Mouse (Mus musculus): Measurements from ENCODE around the gene Hipk2.

- no peak for TF ChIP-seq POLR2AphosphoS2 (IDR thresholded peaks at IDR 0.05; ENCODE audit: low read length)
- TF ChIP-seq USF2 (IDR thresholded peaks at IDR 0.05; ENCODE audit: borderline replicate concordance in 1 of 2, insufficient read depth in 1 of 2, low read depth in 1 of 2, low read length in 2 of 2): no peak
- TF ChIP-seq CTCF (IDR thresholded peaks at IDR 0.05 in 2 of 3, conservative IDR thresholded peaks at IDR 0.05 in 1 of 3; ENCODE audit: control insufficient read depth in 1 of 3, insufficient read depth in 1 of 3, low read depth in 2 of 3, low read length in 3 of 3, poor library complexity in 1 of 3, severe bottlenecking in 1 of 3): no peak
- TF ChIP-seq SIN3A (IDR thresholded peaks at IDR 0.05; ENCODE audit: low read length): no peak
- TF ChIP-seq GATA1 (IDR thresholded peaks at IDR 0.05; ENCODE audit: low read depth, low read length): no peak
- no peak for TF ChIP-seq EP300 (IDR thresholded peaks at IDR 0.05; ENCODE audit: low read depth in 1 of 2, low read length in 2 of 2)
- TF ChIP-seq JUND (IDR thresholded peaks at IDR 0.05; ENCODE audit: low read depth, low read length): no peak
- no peak for TF ChIP-seq POLR2A (IDR thresholded peaks at IDR 0.05; ENCODE audit: control insufficient read depth in 1 of 2, insufficient read depth in 1 of 2, low read depth in 1 of 2, low read length in 2 of 2, poor library complexity in 1 of 2)
- no peak for TF ChIP-seq ZNF384 (IDR thresholded peaks at IDR 0.05; ENCODE audit: low read depth, low read length)
- no peak for TF ChIP-seq E2F4 (IDR thresholded peaks at IDR 0.05; ENCODE audit: borderline replicate concordance, low read depth, low read length)
- TF ChIP-seq SMC3 (IDR thresholded peaks at IDR 0.05; ENCODE audit: low read depth, low read length): no peak
Measured at GRCm38 (mm10) chr6:38917415-38917814, 41.5 kb upstream of the Hipk2 start.
